Mouse (Mus musculus): ENCODE measurements around the gene Tas1r3. TPM values are rescaled to one million over a fixed set of nuclear protein-coding genes. Genes with fewer than 3 reads are reported as not detected.

Gene Tas1r3
- polyA plus RNA-seq, 1 experiment: 0.08 TPM

DNA sequence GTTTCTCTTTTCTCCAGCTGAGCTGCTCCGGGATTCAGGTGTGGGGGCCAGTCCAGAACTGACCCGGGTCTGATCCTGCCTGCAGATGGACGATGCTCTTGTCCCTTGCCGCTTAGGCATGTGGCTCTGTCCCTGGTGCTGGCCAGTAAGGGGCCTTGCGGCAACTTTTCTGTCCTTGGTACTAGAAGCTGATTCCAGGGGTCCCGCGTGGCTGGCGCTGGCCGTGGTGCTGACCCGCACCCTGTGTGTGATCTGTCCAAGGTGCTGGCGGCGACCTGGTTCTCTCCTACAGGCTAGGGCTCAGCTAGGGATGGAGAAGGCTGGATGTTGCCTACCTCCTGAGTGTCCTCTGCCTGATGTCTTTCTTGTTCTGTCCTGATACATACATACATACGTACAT lies 3.8 kb downstream of the Tas1r3 start:
- Histone ChIP-seq H3K4me3 (ENCODE audit: insufficient read depth, poor library complexity, severe bottlenecking) (no peak overlapping the region), H3K36me3 (ENCODE audit: control insufficient read depth, insufficient read depth) (peaks cover 26% of the 10 kb centered on the region), H3K27me3 (ENCODE audit: control insufficient read depth, insufficient read depth, insufficient read length) (no peaks in the 10 kb centered on the region), H3ac (ENCODE audit: control insufficient read depth, insufficient read length, low read depth) (no peak overlapping the region), H3K79me2 (ENCODE audit: control insufficient read depth, insufficient read depth) (no peaks in the 10 kb centered on the region), H3K79me3 (ENCODE audit: low read depth) (no peaks in the 10 kb centered on the region)
- TF ChIP-seq MAX (IDR thresholded peaks at IDR 0.05): peak; percentile 52
- no peak for TF ChIP-seq FOSL1 (IDR thresholded peaks at IDR 0.05; ENCODE audit: insufficient read depth, low read length, poor library complexity, severe bottlenecking)

DNA sequence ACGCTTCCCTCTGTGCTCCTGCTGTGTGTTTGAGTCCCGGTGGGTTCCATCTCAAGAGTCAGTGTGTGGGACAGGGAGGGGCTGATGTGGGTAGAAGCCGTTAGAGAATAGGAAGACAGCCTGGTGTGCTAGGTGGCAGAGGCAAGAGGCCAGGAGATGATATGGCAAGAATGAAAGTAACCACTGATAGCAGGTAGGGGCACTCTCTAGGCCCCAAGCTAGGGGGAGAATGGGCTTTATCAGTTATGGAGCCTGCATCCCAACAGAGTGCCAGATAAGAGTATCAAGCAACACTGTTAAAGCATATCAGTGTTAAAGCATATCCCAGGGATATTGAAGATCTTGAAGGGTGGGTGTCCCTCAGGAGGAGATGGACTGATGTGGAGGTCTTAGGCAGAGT lies 6.3 kb downstream of the Tas1r3 start:
- no peaks in the 10 kb centered on the region for H3K27me3 ChIP-seq (ENCODE audit: control insufficient read depth, insufficient read depth, insufficient read length)
- no peak overlapping the region for H3K4me3 ChIP-seq (ENCODE audit: insufficient read depth, poor library complexity, severe bottlenecking)
- H3K79me3 ChIP-seq (ENCODE audit: low read depth): peaks cover 13% of the 10 kb centered on the region
- H3K79me2 ChIP-seq (ENCODE audit: control insufficient read depth, insufficient read depth): peaks cover 22% of the 10 kb centered on the region
- no peak overlapping the region for H3ac ChIP-seq (ENCODE audit: control insufficient read depth, insufficient read length, low read depth)
- no peak for TF ChIP-seq MYOG (IDR thresholded peaks at IDR 0.05; ENCODE audit: control insufficient read depth, extremely low read depth, insufficient read length)
- no peak for TF ChIP-seq CTCF (IDR thresholded peaks at IDR 0.05; ENCODE audit: control insufficient read depth, insufficient read depth, insufficient read length)
- no peak for TF ChIP-seq CEBPB (IDR thresholded peaks at IDR 0.05; ENCODE audit: low read depth)
- no peak for TF ChIP-seq FOSL1 (IDR thresholded peaks at IDR 0.05; ENCODE audit: insufficient read depth, low read length, poor library complexity, severe bottlenecking)
- TF ChIP-seq MAX (IDR thresholded peaks at IDR 0.05): no peak
- no peak for TF ChIP-seq MYOD1 (IDR thresholded peaks at IDR 0.05; ENCODE audit: control insufficient read depth, insufficient read length, low read depth)
- no peak for TF ChIP-seq USF1 (IDR thresholded peaks at IDR 0.05; ENCODE audit: low read depth)
- peaks cover 25% of the 10 kb centered on the region for H3K36me3 ChIP-seq (ENCODE audit: control insufficient read depth, insufficient read depth)

- H3K4me3 ChIP-seq (ENCODE audit: insufficient read depth, poor library complexity, severe bottlenecking): no peak overlapping the region
- no peak for TF ChIP-seq CEBPB (IDR thresholded peaks at IDR 0.05; ENCODE audit: low read depth)
- TF ChIP-seq MYOG (IDR thresholded peaks at IDR 0.05; ENCODE audit: control insufficient read depth, extremely low read depth, insufficient read length): no peak
- TF ChIP-seq USF1 (IDR thresholded peaks at IDR 0.05; ENCODE audit: low read depth): no peak
- no peak for TF ChIP-seq MAX (IDR thresholded peaks at IDR 0.05)
- no peak for TF ChIP-seq CTCF (IDR thresholded peaks at IDR 0.05; ENCODE audit: control insufficient read depth, insufficient read depth, insufficient read length)
- TF ChIP-seq FOSL1 (IDR thresholded peaks at IDR 0.05; ENCODE audit: insufficient read depth, low read length, poor library complexity, severe bottlenecking): no peak
- TF ChIP-seq MYOD1 (IDR thresholded peaks at IDR 0.05; ENCODE audit: control insufficient read depth, insufficient read length, low read depth): no peak
- no peaks in the 10 kb centered on the region for H3K27me3 ChIP-seq (ENCODE audit: control insufficient read depth, insufficient read depth, insufficient read length)
- peaks cover 21% of the 10 kb centered on the region for H3K79me3 ChIP-seq (ENCODE audit: low read depth)
- H3ac ChIP-seq (ENCODE audit: control insufficient read depth, insufficient read length, low read depth): no peak overlapping the region
- peaks cover 30% of the 10 kb centered on the region for H3K79me2 ChIP-seq (ENCODE audit: control insufficient read depth, insufficient read depth)
- peaks cover 25% of the 10 kb centered on the region for H3K36me3 ChIP-seq (ENCODE audit: control insufficient read depth, insufficient read depth)
Measured at GRCm38 (mm10) chr4:155856071-155856470, 7.1 kb downstream of the Tas1r3 start.

DNA sequence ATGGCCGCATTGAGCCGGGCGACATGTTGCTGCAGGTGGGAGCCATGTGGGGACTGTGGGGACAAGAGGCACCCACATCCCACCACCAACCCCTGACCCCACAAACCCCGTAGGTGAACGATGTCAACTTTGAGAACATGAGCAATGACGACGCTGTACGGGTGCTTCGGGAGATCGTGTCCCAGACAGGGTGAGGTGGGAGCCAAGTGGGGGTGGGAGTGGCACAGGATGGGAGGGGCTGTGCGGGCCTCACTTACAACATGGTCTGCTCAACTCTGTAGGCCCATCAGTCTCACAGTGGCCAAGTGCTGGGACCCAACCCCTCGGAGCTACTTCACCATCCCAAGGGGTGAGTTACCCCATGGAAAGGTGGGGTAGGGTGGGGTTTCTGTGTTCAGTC lies 8.2 kb downstream of the Tas1r3 start:
- peaks cover 16% of the 10 kb centered on the region for H3K36me3 ChIP-seq (ENCODE audit: control insufficient read depth, insufficient read depth)

DNA sequence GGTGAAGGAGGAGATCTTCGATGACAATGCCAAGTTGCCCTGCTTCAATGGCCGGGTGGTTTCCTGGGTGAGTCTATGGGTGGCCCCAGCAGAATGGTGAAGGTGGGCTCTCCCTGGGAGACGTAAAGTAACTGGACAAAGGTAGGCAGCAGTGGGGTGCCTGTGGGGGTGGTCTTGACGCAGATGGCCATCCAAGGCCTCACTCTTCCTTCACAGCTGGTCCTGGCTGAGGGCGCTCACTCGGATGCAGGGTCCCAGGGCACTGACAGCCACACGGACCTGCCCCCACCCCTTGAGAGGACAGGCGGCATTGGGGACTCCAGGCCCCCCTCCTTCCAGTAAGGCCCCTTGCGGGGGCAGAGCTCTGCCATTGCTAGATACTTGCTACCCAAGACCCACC lies 9.7 kb downstream of the Tas1r3 start:
- Histone ChIP-seq H3ac (ENCODE audit: control insufficient read depth, insufficient read length, low read depth) (no peak overlapping the region), H3K36me3 (ENCODE audit: control insufficient read depth, insufficient read depth) (peaks cover 17% of the 10 kb centered on the region), H3K27me3 (ENCODE audit: control insufficient read depth, insufficient read depth, insufficient read length) (no peaks in the 10 kb centered on the region), H3K4me3 (ENCODE audit: insufficient read depth, poor library complexity, severe bottlenecking) (no peak overlapping the region), H3K79me2 (ENCODE audit: control insufficient read depth, insufficient read depth) (peaks cover 56% of the 10 kb centered on the region), H3K79me3 (ENCODE audit: low read depth) (peaks cover 48% of the 10 kb centered on the region)
- TF ChIP-seq FOSL1 (IDR thresholded peaks at IDR 0.05; ENCODE audit: insufficient read depth, low read length, poor library complexity, severe bottlenecking): no peak
- TF ChIP-seq MAX (IDR thresholded peaks at IDR 0.05): no peak
- no peak for TF ChIP-seq CEBPB (IDR thresholded peaks at IDR 0.05; ENCODE audit: low read depth)
- no peak for TF ChIP-seq MYOD1 (IDR thresholded peaks at IDR 0.05; ENCODE audit: control insufficient read depth, insufficient read length, low read depth)
- TF ChIP-seq MYOG (IDR thresholded peaks at IDR 0.05; ENCODE audit: control insufficient read depth, extremely low read depth, insufficient read length): no peak
- no peak for TF ChIP-seq USF1 (IDR thresholded peaks at IDR 0.05; ENCODE audit: low read depth)
- TF ChIP-seq CTCF (IDR thresholded peaks at IDR 0.05; ENCODE audit: control insufficient read depth, insufficient read depth, insufficient read length): no peak

More for the DNA sequence above, 8.2 kb downstream of the Tas1r3 start:
- Histone ChIP-seq H3K79me3 (ENCODE audit: low read depth) (peaks cover 32% of the 10 kb centered on the region), H3ac (ENCODE audit: control insufficient read depth, insufficient read length, low read depth) (no peak overlapping the region), H3K4me3 (ENCODE audit: insufficient read depth, poor library complexity, severe bottlenecking) (no peak overlapping the region), H3K27me3 (ENCODE audit: control insufficient read depth, insufficient read depth, insufficient read length) (no peaks in the 10 kb centered on the region), H3K79me2 (ENCODE audit: control insufficient read depth, insufficient read depth) (peaks cover 40% of the 10 kb centered on the region)
- TF ChIP-seq FOSL1 (IDR thresholded peaks at IDR 0.05; ENCODE audit: insufficient read depth, low read length, poor library complexity, severe bottlenecking): no peak
- TF ChIP-seq CEBPB (IDR thresholded peaks at IDR 0.05; ENCODE audit: low read depth): no peak
- no peak for TF ChIP-seq MAX (IDR thresholded peaks at IDR 0.05)
- no peak for TF ChIP-seq CTCF (IDR thresholded peaks at IDR 0.05; ENCODE audit: control insufficient read depth, insufficient read depth, insufficient read length)
- no peak for TF ChIP-seq MYOD1 (IDR thresholded peaks at IDR 0.05; ENCODE audit: control insufficient read depth, insufficient read length, low read depth)
- TF ChIP-seq MYOG (IDR thresholded peaks at IDR 0.05; ENCODE audit: control insufficient read depth, extremely low read depth, insufficient read length): no peak
- no peak for TF ChIP-seq USF1 (IDR thresholded peaks at IDR 0.05; ENCODE audit: low read depth)

- TF ChIP-seq MYOD1 (IDR thresholded peaks at IDR 0.05; ENCODE audit: control insufficient read depth, insufficient read length, low read depth) (no peak), CEBPB (IDR thresholded peaks at IDR 0.05; ENCODE audit: low read depth) (no peak), MAX (IDR thresholded peaks at IDR 0.05) (no peak), CTCF (IDR thresholded peaks at IDR 0.05; ENCODE audit: control insufficient read depth, insufficient read depth, insufficient read length) (no peak), USF1 (IDR thresholded peaks at IDR 0.05; ENCODE audit: low read depth) (no peak), MYOG (IDR thresholded peaks at IDR 0.05; ENCODE audit: control insufficient read depth, extremely low read depth, insufficient read length) (no peak)
- Histone ChIP-seq H3K79me3 (ENCODE audit: low read depth) (peaks cover 56% of the 10 kb centered on the region), H3ac (ENCODE audit: control insufficient read depth, insufficient read length, low read depth) (no peak overlapping the region), H3K27me3 (ENCODE audit: control insufficient read depth, insufficient read depth, insufficient read length) (no peaks in the 10 kb centered on the region), H3K4me3 (ENCODE audit: insufficient read depth, poor library complexity, severe bottlenecking) (no peak overlapping the region), H3K36me3 (ENCODE audit: control insufficient read depth, insufficient read depth) (peaks cover 17% of the 10 kb centered on the region), H3K79me2 (ENCODE audit: control insufficient read depth, insufficient read depth) (peaks cover 66% of the 10 kb centered on the region)
Measured at GRCm38 (mm10) chr4:155851951-155852411, 11.2 kb downstream of the Tas1r3 start.
